Mouse (Mus musculus) limb, embryonic 14.5 days (tissue): ENCODE measurements around the gene Nkd1. TPM values are rescaled to one million over a fixed set of nuclear protein-coding genes. Genes with fewer than 3 reads are reported as not detected.

ENCODE experiments used
- ATAC-seq: fragments of 200-750 bp; cut with Nextera tagmentation; 2 replicates; pipeline ENCODE4 v1.8.0; 2017; ENCODE audit warnings: low read depth, moderate number of reproducible peaks, moderate TSS enrichment; ENCODE audit not compliant: low FRiP score
- DNase-seq: peaks from one replicate; pipeline ENCODE4 v3.0.0-alpha.2; 2015; ENCODE audit warnings: low spot score
- H3K27ac ChIP-seq: fragments of 300-500 bp; sonication (generic); replicated peaks from 2 replicates; pipeline ENCODE4 v1.5.1; 2014; ENCODE audit warnings: low read depth, mild to moderate bottlenecking, low read length, moderate library complexity, mixed read lengths
- H3K27me3 ChIP-seq: fragments of 300-500 bp; sonication (generic); 2 replicates; pipeline ENCODE4 v1.6.1; 2014; ENCODE audit warnings: low read length, mixed read lengths; ENCODE audit not compliant: control insufficient read depth, insufficient read depth
- H3K36me3 ChIP-seq: fragments of 300-500 bp; sonication (generic); 2 replicates; pipeline ENCODE4 v1.6.1; 2014; ENCODE audit warnings: mild to moderate bottlenecking, low read length, moderate library complexity, mixed read lengths; ENCODE audit not compliant: control insufficient read depth, insufficient read depth
- H3K4me1 ChIP-seq: fragments of 300-500 bp; sonication (generic); 2 replicates; pipeline ENCODE4 v1.6.1; 2014; ENCODE audit warnings: antibody characterized with exemption, low read length, mixed read lengths; ENCODE audit not compliant: control insufficient read depth, insufficient read depth
- H3K4me2 ChIP-seq: fragments of 300-500 bp; sonication (generic); replicated peaks from 2 replicates; pipeline ENCODE4 v1.6.1; 2014; ENCODE audit warnings: low read depth, mild to moderate bottlenecking, low read length, moderate library complexity; ENCODE audit not compliant: severe bottlenecking
- H3K4me3 ChIP-seq: fragments of 300-500 bp; sonication (generic); replicated peaks from 2 replicates; pipeline ENCODE4 v1.5.1; 2014; ENCODE audit warnings: low read length
- H3K9ac ChIP-seq: fragments of 300-500 bp; sonication (generic); 2 replicates; pipeline ENCODE4 v1.6.1; 2014; ENCODE audit warnings: mild to moderate bottlenecking, low read depth, low read length, moderate library complexity; ENCODE audit not compliant: severe bottlenecking
- H3K9me3 ChIP-seq: fragments of 300-500 bp; sonication (generic); 2 replicates; pipeline ENCODE4 v1.6.1; 2016; ENCODE audit warnings: low read length; ENCODE audit not compliant: control insufficient read depth
- POLR2A ChIP-seq: fragments of 200-500 bp; IDR thresholded peaks from 2 replicates; pipeline ENCODE4 v1.8.0; 2012; ENCODE audit warnings: inconsistent platforms, mild to moderate bottlenecking, moderate library complexity, borderline replicate concordance; ENCODE audit not compliant: insufficient read depth, insufficient read length; ENCODE audit errors: extremely low read depth
- whole genome bisulfite sequencing: fragments of 180-500 bp; shearing (Covaris S2); extraction: QIAGEN DNeasy Blood & Tissue Kit; methylation state at CpG from one replicate; pipeline ENCODE4 v1.1.7; 2014; 5-methylcytosine and 5-hydroxymethylcytosine counted together
- polyA plus RNA-seq, 2 experiments: library from polyadenylated mRNA; depleted of rRNA in 1 of 2; stranded (reverse) in 1 of 2; unstranded in 1 of 2; fragments of >200 nt; fragmentation: Nextera tagmentation in 1 of 2; extraction: Ambion mirVana in 1 of 2; gene quantifications; 2 replicates each; pipeline versions ENCODE4 v1.2.1 to v1.2.3; 2012 to 2014

Gene Nkd1
- polyA plus RNA-seq (2012; rRNA removed) (48.6 and 61.4 TPM in 2 replicates), polyA plus RNA-seq (2014; fragmentation: Nextera tagmentation; extraction: Ambion mirVana) (53.9 and 66.4 TPM in 2 replicates)

GRCm38 (mm10) chr8:88520985-88521527, at the start of gene Nkd1:
Gene Nkd1, plus strand, starts transcription at chr8:88521354.
- whole genome bisulfite sequencing: 2% methylated on average over 38 of the region's 67 CpGs
- DNase-seq (peak; percentile 87), ATAC-seq (peak; percentile 92)
- TF ChIP-seq POLR2A: peak; percentile 81; the same call in 1 of the 2 replicates
- Histone ChIP-seq H3K4me3 (peak within 1 kb of the TSS; percentile 87), H3K27ac (peak within 1 kb of the TSS; percentile 75), H3K36me3 (no peaks in the 10 kb centered on the region), H3K4me2 (peak within 1 kb of the TSS; percentile 70), H3K9me3 (no peaks in the 10 kb centered on the region), H3K27me3 (no peaks in the 10 kb centered on the region), H3K4me1 (peaks cover 43% of the 10 kb centered on the region), H3K9ac (peak within 1 kb of the TSS; percentile 81)

- Histone ChIP-seq H3K4me1 (no peaks in the 10 kb centered on the region), H3K27me3 (no peaks in the 10 kb centered on the region), H3K9ac (no peak overlapping the region), H3K27ac (no peak overlapping the region), H3K9me3 (no peaks in the 10 kb centered on the region), H3K4me2 (no peak overlapping the region), H3K36me3 (no peaks in the 10 kb centered on the region), H3K4me3 (no peak overlapping the region)
- no peak for TF ChIP-seq POLR2A
- ATAC-seq: no peak
- WGBS: 87% methylated on average over 4 of the region's 4 CpGs
- no peak for DNase-seq
Measured at GRCm38 (mm10) chr8:88481290-88481689, 39.9 kb upstream of the Nkd1 start.

- Histone ChIP-seq H3K9ac (no peak overlapping the region), H3K9me3 (no peaks in the 10 kb centered on the region), H3K36me3 (no peaks in the 10 kb centered on the region), H3K4me1 (peaks cover 7% of the 10 kb centered on the region; the same call in 1 of the 2 replicates), H3K4me2 (no peak overlapping the region), H3K4me3 (no peak overlapping the region), H3K27ac (no peak overlapping the region), H3K27me3 (no peaks in the 10 kb centered on the region)
- no peak for DNase-seq
- no peak for TF ChIP-seq POLR2A
- 6% methylated on average over 5 of the region's 5 CpGs for WGBS
- no peak for ATAC-seq
Measured at GRCm38 (mm10) chr8:88488391-88488829, 32.7 kb upstream of the Nkd1 start.

GRCm38 (mm10) chr8:88494076-88494475, 27.1 kb upstream of the Nkd1 start:
- Histone ChIP-seq H3K9ac (no peak overlapping the region), H3K27me3 (no peaks in the 10 kb centered on the region), H3K9me3 (no peaks in the 10 kb centered on the region), H3K36me3 (no peaks in the 10 kb centered on the region), H3K27ac (no peak overlapping the region), H3K4me3 (no peak overlapping the region), H3K4me2 (no peak overlapping the region), H3K4me1 (no peaks in the 10 kb centered on the region; the same call in 1 of the 2 replicates)
- no peak for TF ChIP-seq POLR2A
- DNase-seq (no peak), ATAC-seq (no peak)
- 94% methylated on average over 2 of the region's 2 CpGs for WGBS

GRCm38 (mm10) chr8:88495071-88495805, 25.9 kb upstream of the Nkd1 start:
- Histone ChIP-seq H3K36me3 (no peaks in the 10 kb centered on the region), H3K4me1 (no peaks in the 10 kb centered on the region; the same call in 1 of the 2 replicates), H3K4me2 (no peak overlapping the region), H3K27ac (no peak overlapping the region), H3K9ac (no peak overlapping the region), H3K27me3 (no peaks in the 10 kb centered on the region), H3K9me3 (no peaks in the 10 kb centered on the region), H3K4me3 (no peak overlapping the region)
- DNase-seq (no peak), ATAC-seq (no peak)
- WGBS: 6% methylated on average over 11 of the region's 11 CpGs
- TF ChIP-seq POLR2A: no peak
